Mouse (Mus musculus): ENCODE measurements around the gene Wscd2. TPM values are rescaled to one million over a fixed set of nuclear protein-coding genes. Genes with fewer than 3 reads are reported as not detected.

Gene Wscd2
- polyA plus RNA-seq, 1 experiment from 2014 or later = 13.7 TPM

- no peaks in the 10 kb centered on the region for H3K9me3 ChIP-seq (ENCODE audit: control insufficient read depth, low read length)
- no peak overlapping the region for H3K27ac ChIP-seq
- no peak for DNase-seq (ENCODE audit: low spot score)
- no peak for ATAC-seq (ENCODE audit: low FRiP score)
- no peak overlapping the region for H3K4me2 ChIP-seq (replicated peaks)
- H3K9ac ChIP-seq = no peak overlapping the region
- no peaks in the 10 kb centered on the region for H3K27me3 ChIP-seq (ENCODE audit: control insufficient read depth, insufficient read depth, low read length)
- peaks cover 32% of the 10 kb centered on the region for H3K4me1 ChIP-seq (replicated peaks; ENCODE audit: control insufficient read depth, insufficient read depth, low read length)
- 76% methylated on average over 5 of the region's 5 CpGs for WGBS
- H3K4me3 ChIP-seq (replicated peaks; ENCODE audit: low read length) = no peak overlapping the region
- no peaks in the 10 kb centered on the region for H3K36me3 ChIP-seq (replicated peaks; ENCODE audit: control insufficient read depth, insufficient read depth)
Measured at GRCm38 (mm10) chr5:113590010-113590640, 100.0 kb downstream of the Wscd2 start.

GRCm38 (mm10) chr5:113591166-113591565 lies 101.0 kb downstream of the Wscd2 start:
- Histone ChIP-seq H3K36me3 (replicated peaks; ENCODE audit: control insufficient read depth, insufficient read depth) (no peaks in the 10 kb centered on the region), H3K27me3 (ENCODE audit: control insufficient read depth, insufficient read depth, low read length) (no peaks in the 10 kb centered on the region), H3K9ac (0 out of 2 replicates have a peak overlapping the region, but pooled peaks have one; percentile 10), H3K9me3 (ENCODE audit: control insufficient read depth, low read length) (no peaks in the 10 kb centered on the region), H3K4me2 (replicated peaks) (no peak overlapping the region), H3K4me1 (replicated peaks; ENCODE audit: control insufficient read depth, insufficient read depth, low read length) (peaks cover 32% of the 10 kb centered on the region), H3K4me3 (replicated peaks; ENCODE audit: low read length) (no peak overlapping the region), H3K27ac (peak overlapping the region; percentile 91)
- ATAC-seq (ENCODE audit: low FRiP score) = 0 out of 2 replicates have a peak, but pooled peaks have one; percentile 15
- no peak for DNase-seq (ENCODE audit: low spot score)
- WGBS = 7% methylated on average over 3 of the region's 3 CpGs

- under 1% methylated on average over 6 of the region's 6 CpGs for WGBS
- Histone ChIP-seq H3K9ac (no peak overlapping the region), H3K36me3 (replicated peaks; ENCODE audit: control insufficient read depth, insufficient read depth) (no peaks in the 10 kb centered on the region), H3K27me3 (ENCODE audit: control insufficient read depth, insufficient read depth, low read length) (no peaks in the 10 kb centered on the region), H3K4me1 (replicated peaks; ENCODE audit: control insufficient read depth, insufficient read depth, low read length) (peaks cover 32% of the 10 kb centered on the region), H3K4me3 (replicated peaks; ENCODE audit: low read length) (no peak overlapping the region), H3K27ac (peak overlapping the region; percentile 91), H3K4me2 (replicated peaks) (no peak overlapping the region), H3K9me3 (ENCODE audit: control insufficient read depth, low read length) (no peaks in the 10 kb centered on the region)
- ATAC-seq (ENCODE audit: low FRiP score) (peak; percentile 90), DNase-seq (ENCODE audit: low spot score) (peak; percentile 80)
Measured at GRCm38 (mm10) chr5:113591751-113592230, 101.7 kb downstream of the Wscd2 start.

- no peak overlapping the region for H3K4me2 ChIP-seq (replicated peaks)
- H3K9me3 ChIP-seq (ENCODE audit: control insufficient read depth, low read length) = no peaks in the 10 kb centered on the region
- ATAC-seq (ENCODE audit: low FRiP score) (no peak), DNase-seq (ENCODE audit: low spot score) (no peak)
- H3K27me3 ChIP-seq (ENCODE audit: control insufficient read depth, insufficient read depth, low read length) = no peaks in the 10 kb centered on the region
- no peak overlapping the region for H3K4me3 ChIP-seq (replicated peaks; ENCODE audit: low read length)
- 83% methylated on average over 6 of the region's 6 CpGs for WGBS
- H3K36me3 ChIP-seq (replicated peaks; ENCODE audit: control insufficient read depth, insufficient read depth) = no peaks in the 10 kb centered on the region
- H3K4me1 ChIP-seq (replicated peaks; ENCODE audit: control insufficient read depth, insufficient read depth, low read length) = peaks cover 32% of the 10 kb centered on the region
- H3K9ac ChIP-seq = no peak overlapping the region
- H3K27ac ChIP-seq = no peak overlapping the region
Measured at GRCm38 (mm10) chr5:113593911-113594705, 104.0 kb downstream of the Wscd2 start.

DNA sequence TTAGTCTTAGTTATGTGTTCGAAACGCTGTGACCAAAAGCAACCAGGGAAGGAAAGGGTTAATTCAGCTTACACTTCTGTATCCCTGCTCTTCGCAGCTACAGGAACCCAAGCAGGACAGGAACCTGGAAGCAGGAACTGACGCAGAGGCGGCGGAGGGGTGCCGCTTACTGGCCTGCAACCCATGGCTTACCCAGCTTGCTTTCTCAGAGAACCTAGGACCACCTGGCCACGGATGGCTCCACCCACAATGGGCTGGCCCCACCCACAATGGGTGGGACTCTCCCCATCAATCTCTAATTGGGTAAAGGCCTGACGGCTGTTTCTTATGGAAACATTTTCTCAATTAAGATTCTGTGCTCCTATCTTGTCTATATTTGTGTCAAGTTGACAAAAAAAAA lies 106.1 kb downstream of the Wscd2 start:
- WGBS = 84% methylated on average over 9 of the region's 9 CpGs
- Histone ChIP-seq H3K36me3 (replicated peaks; ENCODE audit: control insufficient read depth, insufficient read depth) (no peaks in the 10 kb centered on the region), H3K27ac (no peak overlapping the region), H3K9ac (no peak overlapping the region), H3K9me3 (ENCODE audit: control insufficient read depth, low read length) (no peaks in the 10 kb centered on the region), H3K4me3 (replicated peaks; ENCODE audit: low read length) (no peak overlapping the region), H3K27me3 (ENCODE audit: control insufficient read depth, insufficient read depth, low read length) (no peaks in the 10 kb centered on the region), H3K4me1 (replicated peaks; ENCODE audit: control insufficient read depth, insufficient read depth, low read length) (peaks cover 33% of the 10 kb centered on the region), H3K4me2 (replicated peaks) (no peak overlapping the region)
- no peak for DNase-seq (ENCODE audit: low spot score)
- no peak for ATAC-seq (ENCODE audit: low FRiP score)

GRCm38 (mm10) chr5:113596780-113597353 lies 106.7 kb downstream of the Wscd2 start:
- 68% methylated on average over 9 of the region's 9 CpGs for WGBS
- H3K27me3 ChIP-seq (ENCODE audit: control insufficient read depth, insufficient read depth, low read length) = no peaks in the 10 kb centered on the region
- H3K4me3 ChIP-seq (replicated peaks; ENCODE audit: low read length) = no peak overlapping the region
- H3K9ac ChIP-seq = no peak overlapping the region
- DNase-seq (ENCODE audit: low spot score) = no peak
- no peaks in the 10 kb centered on the region for H3K36me3 ChIP-seq (replicated peaks; ENCODE audit: control insufficient read depth, insufficient read depth)
- ATAC-seq (ENCODE audit: low FRiP score) = no peak
- peaks cover 26% of the 10 kb centered on the region for H3K4me1 ChIP-seq (replicated peaks; ENCODE audit: control insufficient read depth, insufficient read depth, low read length)
- no peak overlapping the region for H3K4me2 ChIP-seq (replicated peaks)
- H3K9me3 ChIP-seq (ENCODE audit: control insufficient read depth, low read length) = no peaks in the 10 kb centered on the region
- peak overlapping the region; percentile 38; the same call in 1 of the 2 replicates for H3K27ac ChIP-seq

DNA sequence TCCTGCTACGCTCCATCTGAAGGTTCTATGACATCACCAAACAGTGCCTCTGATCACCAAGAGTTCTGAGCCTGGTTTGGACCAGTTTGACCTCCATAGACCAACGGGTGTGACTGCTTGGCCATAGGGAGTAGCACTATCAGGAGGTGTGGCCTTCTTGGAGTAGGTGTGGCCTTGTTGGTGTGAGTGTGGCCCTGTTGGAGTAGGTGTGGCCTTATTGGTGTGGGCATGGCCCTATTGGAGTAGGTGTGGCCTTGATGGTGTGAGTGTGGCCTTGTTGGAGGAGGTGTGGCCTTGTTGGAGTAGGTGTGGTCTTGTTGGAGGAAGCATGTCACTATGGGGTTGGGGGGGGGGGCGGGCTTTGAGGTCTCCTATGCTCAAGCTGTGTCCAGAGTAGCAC lies 110.0 kb downstream of the Wscd2 start:
- no peaks in the 10 kb centered on the region for H3K36me3 ChIP-seq (replicated peaks; ENCODE audit: control insufficient read depth, insufficient read depth)
- WGBS = 85% methylated on average over 3 of the region's 3 CpGs
- no peak overlapping the region for H3K4me2 ChIP-seq (replicated peaks)
- peak overlapping the region; percentile 51 for H3K27ac ChIP-seq
- no peak overlapping the region for H3K4me3 ChIP-seq (replicated peaks; ENCODE audit: low read length)
- H3K4me1 ChIP-seq (replicated peaks; ENCODE audit: control insufficient read depth, insufficient read depth, low read length) = peaks cover 7% of the 10 kb centered on the region; the same call in 1 of the 2 replicates
- ATAC-seq (ENCODE audit: low FRiP score) (0 out of 2 replicates have a peak, but pooled peaks have one; percentile 24), DNase-seq (ENCODE audit: low spot score) (no peak)
- no peak overlapping the region for H3K9ac ChIP-seq
- H3K9me3 ChIP-seq (ENCODE audit: control insufficient read depth, low read length) = no peaks in the 10 kb centered on the region
- H3K27me3 ChIP-seq (ENCODE audit: control insufficient read depth, insufficient read depth, low read length) = no peaks in the 10 kb centered on the region

GRCm38 (mm10) chr5:113600803-113601202 lies 110.7 kb downstream of the Wscd2 start:
- H3K4me3 ChIP-seq (replicated peaks; ENCODE audit: low read length) = no peak overlapping the region
- DNase-seq (ENCODE audit: low spot score) (no peak), ATAC-seq (ENCODE audit: low FRiP score) (peak; percentile 37; the same call in 1 of the 2 replicates)
- no peak overlapping the region for H3K4me2 ChIP-seq (replicated peaks)
- H3K4me1 ChIP-seq (replicated peaks; ENCODE audit: control insufficient read depth, insufficient read depth, low read length) = peaks cover 7% of the 10 kb centered on the region; the same call in 1 of the 2 replicates
- peak overlapping the region; percentile 51 for H3K27ac ChIP-seq
- no peaks in the 10 kb centered on the region for H3K36me3 ChIP-seq (replicated peaks; ENCODE audit: control insufficient read depth, insufficient read depth)
- H3K9ac ChIP-seq = no peak overlapping the region
- no peaks in the 10 kb centered on the region for H3K9me3 ChIP-seq (ENCODE audit: control insufficient read depth, low read length)
- 59% methylated on average over 4 of the region's 4 CpGs for WGBS
- no peaks in the 10 kb centered on the region for H3K27me3 ChIP-seq (ENCODE audit: control insufficient read depth, insufficient read depth, low read length)

- H3K27ac ChIP-seq = no peak overlapping the region
Measured at GRCm38 (mm10) chr5:113603471-113603870, 113.3 kb downstream of the Wscd2 start.

More at GRCm38 (mm10) chr5:113603471-113603870, 113.3 kb downstream of the Wscd2 start:
- ATAC-seq (ENCODE audit: low FRiP score) (no peak), DNase-seq (ENCODE audit: low spot score) (no peak)
- no peak overlapping the region for H3K4me2 ChIP-seq (replicated peaks)
- no peaks in the 10 kb centered on the region for H3K9me3 ChIP-seq (ENCODE audit: control insufficient read depth, low read length)
- H3K27me3 ChIP-seq (ENCODE audit: control insufficient read depth, insufficient read depth, low read length) = no peaks in the 10 kb centered on the region
- no peaks in the 10 kb centered on the region for H3K36me3 ChIP-seq (replicated peaks; ENCODE audit: control insufficient read depth, insufficient read depth)
- no peak overlapping the region for H3K9ac ChIP-seq
- H3K4me3 ChIP-seq (replicated peaks; ENCODE audit: low read length) = no peak overlapping the region
- whole genome bisulfite sequencing = 66% methylated on average over 9 of the region's 9 CpGs
- H3K4me1 ChIP-seq (replicated peaks; ENCODE audit: control insufficient read depth, insufficient read depth, low read length) = peaks cover 12% of the 10 kb centered on the region; the same call in 1 of the 2 replicates

All from hindbrain, embryonic 14.5 days (tissue).